Mouse (Mus musculus) heart, postnatal 0 days (tissue): ENCODE results near the gene 2310033P09Rik. TPM values are rescaled to one million over a fixed set of nuclear protein-coding genes. Genes with fewer than 3 reads are reported as not detected.

ENCODE experiments used
- ATAC-seq: fragments of 200-750 bp; cut with Nextera tagmentation; 2 replicates; pipeline ENCODE4 v1.8.0; 2017; ENCODE audit warnings: low read depth, moderate number of reproducible peaks, moderate library complexity; ENCODE audit not compliant: insufficient read depth
- DNase-seq: peaks from one replicate; pipeline ENCODE4 v3.0.0-alpha.2; 2016; ENCODE audit warnings: low spot score
- H3K27ac ChIP-seq: fragments of 300-500 bp; sonication (generic); 2 replicates; pipeline ENCODE4 v1.5.1; 2014; ENCODE audit warnings: low read depth, mild to moderate bottlenecking
- H3K27me3 ChIP-seq: fragments of 300-500 bp; sonication (generic); 2 replicates; pipeline ENCODE4 v1.6.1; 2014; ENCODE audit warnings: low read length, mixed read lengths; ENCODE audit not compliant: control insufficient read depth, insufficient read depth
- H3K36me3 ChIP-seq: fragments of 300-500 bp; sonication (generic); replicated peaks from 2 replicates; pipeline ENCODE4 v1.6.1; 2014; ENCODE audit warnings: low read length, mixed read lengths; ENCODE audit not compliant: control insufficient read depth, insufficient read depth
- H3K4me1 ChIP-seq: fragments of 300-500 bp; sonication (generic); 2 replicates; pipeline ENCODE4 v1.6.1; 2014; ENCODE audit warnings: antibody characterized with exemption; ENCODE audit not compliant: control insufficient read depth, insufficient read depth
- H3K4me2 ChIP-seq: fragments of 300-500 bp; sonication (generic); 2 replicates; pipeline ENCODE4 v1.6.1; 2014; ENCODE audit warnings: low read depth, mild to moderate bottlenecking, low read length, moderate library complexity
- H3K4me3 ChIP-seq: fragments of 300-500 bp; sonication (generic); 2 replicates; pipeline ENCODE4 v1.5.1; 2014; ENCODE audit warnings: low read depth, low read length
- H3K9ac ChIP-seq: fragments of 300-500 bp; sonication (generic); replicated peaks from 2 replicates; pipeline ENCODE4 v1.6.1; 2014; ENCODE audit warnings: low read depth, low read length, mixed read lengths
- H3K9me3 ChIP-seq: fragments of 300-500 bp; sonication (generic); replicated peaks from 2 replicates; pipeline ENCODE4 v1.6.1; 2016; ENCODE audit warnings: low read length; ENCODE audit not compliant: control insufficient read depth
- CTCF ChIP-seq: IDR thresholded peaks from 2 replicates; pipeline ENCODE4 v1.5.1; 2016; ENCODE audit warnings: antibody characterized with exemption, control low read depth, low read depth
- EP300 ChIP-seq: IDR thresholded peaks from 2 replicates; pipeline ENCODE4 v1.6.1; 2016; ENCODE audit warnings: antibody characterized with exemption, low read depth
- WGBS: fragments of 180-500 bp; shearing (Covaris S2); extraction: QIAGEN DNeasy Blood & Tissue Kit; methylation state at CpG from one replicate; pipeline ENCODE4 v1.1.7; 2014; 5-methylcytosine and 5-hydroxymethylcytosine counted together
- polyA plus RNA-seq: library from polyadenylated mRNA; unstranded; fragments of >200 nt; fragmentation: Nextera tagmentation; extraction: Ambion mirVana; gene quantifications from 2 replicates; pipeline ENCODE4 v1.2.1, GENCODE M21; 2015
- total RNA-seq: library from RNA; depleted of rRNA; stranded (reverse); fragments of >200 nt; gene quantifications from 2 replicates; pipeline ENCODE4 v1.2.3, GENCODE M21; 2014; ENCODE audit warnings: low replicate concordance

2310033P09Rik gene
- total and polyA plus RNA-seq, 2 experiments from 2014 or later, result 1.6 to 19.9 TPM

DNA sequence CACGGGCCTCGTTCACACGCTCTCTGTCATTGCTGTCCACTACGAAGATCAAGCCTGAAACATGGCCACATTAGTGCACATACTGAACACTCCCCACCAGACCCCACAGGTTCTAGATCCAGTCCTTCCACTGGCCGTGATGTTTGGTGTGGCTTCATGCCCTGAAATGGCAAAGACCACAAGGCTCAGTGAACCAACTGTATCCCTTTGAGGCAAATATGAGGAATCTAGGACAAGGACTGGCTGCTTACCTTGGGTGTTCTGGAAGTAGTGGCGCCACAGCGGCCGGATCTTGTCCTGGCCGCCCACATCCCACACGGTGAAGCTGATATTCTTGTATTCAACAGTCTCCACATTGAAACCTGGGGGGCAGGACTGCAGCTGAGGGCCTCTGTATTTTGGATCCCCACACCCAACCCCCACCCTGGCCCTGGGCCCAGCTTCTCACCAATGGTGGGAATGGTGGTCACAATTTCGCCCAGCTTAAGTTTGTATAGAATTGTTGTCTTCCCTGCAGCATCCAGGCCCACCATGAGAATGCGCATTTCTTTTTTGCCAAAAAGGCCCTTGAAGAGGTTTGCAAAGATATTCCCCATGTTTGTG lies 4.9 kb downstream of the 2310033P09Rik start:
- Histone ChIP-seq H3K4me1 (peaks cover 20% of the 10 kb centered on the region), H3K36me3 (peaks cover 35% of the 10 kb centered on the region), H3K9ac (no peak overlapping the region), H3K4me2 (no peak overlapping the region), H3K27me3 (no peaks in the 10 kb centered on the region), H3K4me3 (no peak overlapping the region), H3K9me3 (no peaks in the 10 kb centered on the region), H3K27ac (no peak overlapping the region)
- ATAC-seq (no peak), DNase-seq (no peak)
- 82% methylated on average over 12 of the region's 12 CpGs for WGBS
- TF ChIP-seq CTCF (no peak), EP300 (no peak)

DNA sequence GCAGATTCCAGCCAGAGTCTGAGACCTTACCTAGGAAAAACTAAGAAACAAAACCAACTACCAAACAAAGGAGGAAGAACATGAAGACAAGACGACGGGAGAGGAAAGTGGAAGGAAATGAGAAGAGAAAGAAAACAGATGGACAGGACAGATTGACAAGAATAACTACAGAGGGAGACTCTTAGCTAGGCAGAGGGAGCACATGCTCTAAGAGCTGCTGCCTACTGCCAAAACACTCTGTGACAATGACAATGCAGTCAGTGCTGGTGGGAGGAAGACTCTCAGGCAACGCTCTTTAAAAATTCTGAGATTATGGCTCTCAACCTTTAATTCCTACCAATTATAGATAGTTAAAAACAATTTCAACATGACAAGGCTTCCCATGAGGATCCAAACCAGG lies 8.8 kb downstream of the 2310033P09Rik start:
- TF ChIP-seq CTCF, result no peak
- no peak for TF ChIP-seq EP300
- 42% methylated on average over 3 of the region's 3 CpGs for WGBS
- Histone ChIP-seq H3K4me1 (peaks cover 47% of the 10 kb centered on the region), H3K9ac (no peak overlapping the region), H3K27ac (no peak overlapping the region; the same call in 1 of the 2 replicates), H3K9me3 (no peaks in the 10 kb centered on the region), H3K4me3 (no peak overlapping the region), H3K27me3 (no peaks in the 10 kb centered on the region), H3K36me3 (peaks cover 21% of the 10 kb centered on the region), H3K4me2 (no peak overlapping the region)
- DNase-seq (no peak), ATAC-seq (no peak)

DNA sequence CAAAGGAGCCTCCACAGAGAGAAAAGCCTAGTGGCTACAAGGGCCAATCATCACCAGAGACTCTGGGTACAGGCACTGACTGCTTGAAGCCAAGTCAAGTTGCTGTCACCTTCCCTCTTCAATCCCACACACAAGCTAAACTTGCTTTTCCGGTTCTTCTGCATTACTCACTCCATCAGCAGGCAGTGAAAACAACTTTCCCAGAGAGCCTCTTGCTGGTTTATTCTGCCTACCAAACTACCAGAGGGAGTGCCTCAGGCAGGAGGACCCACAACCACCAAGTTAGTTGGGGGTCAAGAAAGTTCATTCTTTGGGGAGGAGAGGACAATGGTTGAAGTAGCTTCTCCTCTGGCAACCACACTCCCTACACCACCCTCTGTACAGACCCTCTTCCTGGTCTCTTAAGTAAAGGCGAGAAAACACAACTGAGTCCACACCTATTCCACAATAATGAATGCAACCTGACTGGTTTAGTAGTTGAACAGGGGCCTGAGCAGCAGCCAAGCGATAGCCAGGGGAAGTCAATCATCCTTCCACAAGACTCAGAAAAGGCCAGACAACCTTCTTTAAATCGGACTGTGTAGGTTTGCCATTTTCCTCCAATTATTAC lies 10.4 kb downstream of the 2310033P09Rik start:
- ATAC-seq (no peak), DNase-seq (no peak)
- no peak overlapping the region for H3K9ac ChIP-seq
- TF ChIP-seq CTCF (no peak), EP300 (no peak)
- no peaks in the 10 kb centered on the region for H3K27me3 ChIP-seq
- H3K4me3 ChIP-seq, result no peak overlapping the region
- peaks cover 61% of the 10 kb centered on the region for H3K4me1 ChIP-seq
- no peaks in the 10 kb centered on the region for H3K9me3 ChIP-seq
- H3K36me3 ChIP-seq, result peaks cover 12% of the 10 kb centered on the region
- peak overlapping the region; percentile 20; the same call in 1 of the 2 replicates for H3K27ac ChIP-seq
- H3K4me2 ChIP-seq, result no peak overlapping the region
- whole genome bisulfite sequencing, result 67% methylated on average over 4 of the region's 4 CpGs

DNA sequence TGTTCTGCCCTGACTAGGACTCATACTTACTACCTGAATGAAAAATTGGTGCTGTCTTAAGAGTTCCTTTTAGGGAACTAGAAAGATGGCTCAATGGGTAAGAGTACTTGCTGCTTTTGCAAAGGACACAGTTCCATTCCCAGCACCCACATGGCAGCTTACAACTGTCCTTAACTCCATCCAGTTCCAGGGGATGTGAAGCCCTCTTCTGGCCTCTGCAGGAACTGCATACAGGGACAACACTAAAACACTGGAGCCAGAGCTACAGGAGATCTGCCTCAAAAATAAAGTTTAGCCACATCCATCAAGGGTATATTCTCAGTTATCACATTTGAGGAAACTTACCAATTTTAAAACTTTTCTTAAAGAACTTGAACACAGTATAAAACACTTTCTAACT lies 10.9 kb downstream of the 2310033P09Rik start:
- peaks cover 67% of the 10 kb centered on the region for H3K4me1 ChIP-seq
- H3K4me2 ChIP-seq, result no peak overlapping the region

DNA sequence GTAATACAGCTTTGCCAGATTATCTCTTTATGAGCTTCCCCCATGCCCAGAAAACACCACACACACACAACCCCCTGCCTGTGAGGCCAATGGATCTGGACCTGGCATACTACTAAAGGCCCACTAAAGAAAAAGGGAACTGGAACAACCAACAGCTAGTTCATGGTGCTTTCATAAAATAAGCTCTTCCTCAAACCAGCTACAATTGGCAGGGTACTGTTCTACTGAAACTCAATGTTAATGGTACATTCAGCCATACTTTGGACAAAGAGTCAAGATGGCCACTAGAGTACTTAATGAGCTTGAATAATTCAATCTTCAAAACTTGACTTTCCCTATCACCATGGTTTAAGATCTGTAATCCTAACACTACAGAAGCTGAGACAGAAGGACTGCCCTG lies 13.5 kb downstream of the 2310033P09Rik start:
- ATAC-seq, result no peak
- Histone ChIP-seq H3K36me3 (peaks cover 8% of the 10 kb centered on the region), H3K27ac (no peak overlapping the region), H3K4me3 (no peak overlapping the region), H3K9ac (no peak overlapping the region), H3K9me3 (no peaks in the 10 kb centered on the region), H3K4me2 (no peak overlapping the region), H3K27me3 (no peaks in the 10 kb centered on the region), H3K4me1 (peaks cover 79% of the 10 kb centered on the region)
- TF ChIP-seq CTCF (no peak), EP300 (no peak)
- no peak for DNase-seq

More for the DNA sequence above, 10.9 kb downstream of the 2310033P09Rik start:
- TF ChIP-seq EP300 (no peak), CTCF (peak; percentile 44)
- no peak overlapping the region for H3K27ac ChIP-seq
- no peak overlapping the region for H3K4me3 ChIP-seq
- peaks cover 16% of the 10 kb centered on the region for H3K36me3 ChIP-seq
- no peaks in the 10 kb centered on the region for H3K27me3 ChIP-seq
- no peaks in the 10 kb centered on the region for H3K9me3 ChIP-seq
- H3K9ac ChIP-seq, result no peak overlapping the region
- DNase-seq (no peak), ATAC-seq (no peak)

DNA sequence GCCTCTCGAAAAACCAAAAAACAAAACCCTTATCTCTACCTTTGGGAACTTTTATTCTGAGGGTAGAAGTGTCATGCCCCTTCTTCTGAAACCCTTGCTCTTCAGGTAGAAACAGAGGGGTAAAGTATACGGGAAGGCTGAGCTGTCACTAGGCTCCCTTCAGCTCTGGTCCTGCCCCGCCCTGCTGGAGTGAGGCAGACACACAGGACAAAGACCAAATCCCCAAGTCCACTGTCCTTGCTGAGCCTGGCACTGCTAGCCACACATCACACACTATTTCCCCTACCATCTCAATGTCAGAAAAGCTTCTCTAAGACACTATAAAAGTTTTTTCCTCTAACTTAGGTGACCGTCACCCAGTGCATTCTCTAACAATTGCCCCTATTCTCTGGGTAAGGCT lies 14.2 kb downstream of the 2310033P09Rik start:
- H3K36me3 ChIP-seq, result peaks cover 8% of the 10 kb centered on the region
- no peak for TF ChIP-seq EP300
- TF ChIP-seq CTCF, result no peak
- H3K9me3 ChIP-seq, result no peaks in the 10 kb centered on the region

More for the DNA sequence above, 14.2 kb downstream of the 2310033P09Rik start:
- H3K27ac ChIP-seq, result no peak overlapping the region
- DNase-seq (no peak), ATAC-seq (no peak)
- H3K27me3 ChIP-seq, result no peaks in the 10 kb centered on the region
- WGBS, result 71% methylated on average over 4 of the region's 4 CpGs
- H3K4me3 ChIP-seq, result no peak overlapping the region
- H3K4me1 ChIP-seq, result peaks cover 76% of the 10 kb centered on the region
- no peak overlapping the region for H3K9ac ChIP-seq
- no peak overlapping the region for H3K4me2 ChIP-seq
